Mouse (Mus musculus) brain, adult 2 months (tissue): ENCODE measurements around the gene Ltc4s.

Source experiments
- DNase-seq: peaks from one replicate; pipeline ENCODE4 v3.0.0; 2011; ENCODE audit warnings: low read depth, low spot score

Gene Ltc4s

GRCm38 (mm10) chr11:50248473-50249171 is 10.2 kb upstream of the Ltc4s start:
- no peak for DNase-seq

DNA sequence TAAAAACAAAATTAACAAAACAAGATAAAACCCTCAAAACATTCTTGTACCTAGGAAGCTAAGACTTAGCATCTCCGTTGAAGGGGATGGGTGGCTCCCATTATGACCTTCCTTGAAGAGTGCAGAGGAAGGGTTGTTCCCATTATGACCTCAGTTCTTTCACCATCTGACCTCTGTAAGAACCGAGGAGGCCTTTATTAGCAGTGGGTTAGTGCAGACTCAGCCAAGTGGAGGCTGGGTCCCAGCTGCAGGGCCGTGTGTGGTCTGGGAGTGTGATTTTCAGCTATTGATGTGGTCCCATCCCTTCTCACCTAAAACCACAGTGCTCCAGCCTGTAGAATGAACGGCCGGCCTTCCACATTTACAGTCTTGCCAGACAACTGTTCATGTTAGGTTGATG is 6.9 kb upstream of the Ltc4s start:
- no peak for DNase-seq

DNA sequence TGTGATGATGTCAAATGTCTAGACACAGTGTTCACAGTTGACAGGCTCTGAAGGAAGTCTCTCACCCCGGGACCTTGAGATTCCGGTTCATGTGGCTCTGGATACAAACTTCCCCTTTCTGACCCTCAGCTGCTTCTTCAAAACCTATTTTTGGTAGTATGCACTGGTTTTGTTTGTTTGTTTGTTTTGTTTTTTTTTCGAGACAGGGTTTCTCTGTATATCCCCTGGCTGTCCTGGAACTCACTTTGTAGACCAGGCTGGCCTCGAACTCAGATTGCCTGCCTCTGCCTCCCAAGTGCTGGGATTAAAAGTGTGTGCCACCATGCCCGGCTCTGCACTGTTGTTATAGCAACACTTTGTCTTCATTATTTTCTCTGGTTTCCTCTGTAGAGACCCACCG is 5.5 kb upstream of the Ltc4s start:
- no peak for DNase-seq

DNA sequence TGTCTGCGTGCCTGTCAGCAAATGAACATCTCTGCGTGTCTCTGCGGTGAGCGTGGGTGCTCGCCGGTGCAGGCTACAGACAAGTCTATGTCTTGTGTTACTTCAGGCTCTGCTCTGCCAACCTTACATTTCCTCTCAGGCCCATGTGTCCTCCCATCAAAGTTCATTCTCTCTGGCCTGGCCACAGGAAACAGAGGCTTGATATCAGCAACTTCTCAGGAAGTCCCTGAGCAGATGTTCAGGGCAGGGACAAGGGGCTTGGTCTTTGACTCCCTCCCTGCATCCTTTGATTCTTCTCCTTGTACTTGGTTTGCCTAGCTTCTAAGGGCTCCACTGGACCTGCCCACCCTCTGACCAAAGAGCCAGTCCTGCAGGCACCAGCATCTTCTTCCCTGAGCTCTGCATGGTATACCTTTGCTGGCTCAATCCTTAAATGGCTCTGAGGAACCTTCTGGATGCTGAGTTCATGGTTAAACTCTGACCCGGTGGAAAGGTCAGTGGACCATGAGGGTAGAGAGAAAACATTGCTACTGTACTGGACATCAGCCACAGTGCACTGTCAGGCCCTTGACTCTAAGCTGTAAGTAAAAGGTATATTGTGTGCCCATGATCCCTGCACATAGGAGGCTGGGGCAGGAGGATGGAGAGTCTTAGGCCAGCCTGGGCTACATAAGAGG is 2.0 kb upstream of the Ltc4s start:
- DNase-seq = no peak

GRCm38 (mm10) chr11:50238821-50239791 is 690 bp upstream of the Ltc4s start:
- DNase-seq = no peak

DNA sequence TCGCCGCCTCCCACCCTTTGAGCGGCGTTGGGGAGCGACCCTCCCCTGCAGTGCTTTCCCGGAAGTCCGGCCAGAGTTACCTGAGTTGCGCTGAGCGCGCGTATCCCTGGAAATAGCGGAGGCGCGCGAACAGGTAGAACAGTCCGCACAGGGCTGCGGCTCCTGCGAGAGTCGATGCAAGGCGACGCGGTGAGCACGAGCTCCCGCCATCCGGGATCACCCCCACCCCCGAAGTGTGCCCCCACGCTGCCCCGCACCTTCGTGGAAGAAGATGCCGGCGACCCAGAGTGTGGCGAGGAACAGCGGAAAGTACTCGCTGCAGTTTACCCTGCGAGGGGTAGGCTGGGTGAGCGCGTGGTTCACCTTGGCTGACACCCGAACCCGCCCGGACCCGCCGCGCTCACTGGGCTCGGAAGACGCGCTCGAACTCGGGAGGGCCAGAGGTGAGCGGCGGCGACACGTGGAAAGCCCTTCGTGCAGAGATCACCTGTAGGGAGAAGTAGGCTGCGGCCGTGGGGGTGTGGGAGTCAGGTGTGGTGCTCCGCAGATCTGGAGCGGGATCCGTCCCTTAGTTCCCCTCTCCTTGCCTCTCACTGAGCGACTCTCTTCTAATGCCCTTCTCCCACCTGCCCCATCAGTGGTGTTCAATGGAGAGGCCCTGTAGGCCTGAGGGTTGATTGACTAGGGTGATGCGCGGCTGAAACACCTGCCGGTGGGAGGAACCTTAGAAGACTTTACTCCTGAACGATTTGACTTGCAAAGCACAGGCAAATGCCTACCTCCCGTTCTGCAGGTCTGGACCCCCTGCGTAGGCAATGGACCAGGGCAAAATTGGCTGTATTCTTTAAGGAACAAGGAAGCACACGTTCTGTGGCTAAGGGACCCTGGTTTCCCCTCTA is 1.2 kb downstream of the Ltc4s start:
- no peak for DNase-seq

DNA sequence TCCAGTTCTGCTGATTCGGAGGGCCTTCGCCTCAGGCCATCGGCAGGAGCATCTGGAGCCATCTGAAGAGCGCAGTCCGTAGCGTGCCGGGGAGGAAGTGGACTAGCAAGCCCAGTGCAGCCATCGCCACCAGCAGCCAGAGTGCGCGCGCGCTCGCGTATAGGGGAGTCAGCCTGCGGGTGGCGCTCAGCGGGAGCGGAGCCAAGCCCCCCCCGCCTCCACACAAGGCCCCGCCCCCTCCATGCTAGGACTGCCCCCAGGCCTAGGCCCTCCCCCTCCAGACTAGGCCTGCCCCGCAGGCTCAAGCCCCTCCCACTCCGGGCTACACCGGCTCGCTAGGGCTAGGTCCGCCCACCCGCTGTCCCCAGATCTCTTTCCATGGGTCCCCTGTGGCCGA is 1.9 kb downstream of the Ltc4s start:
- DNase-seq = peak; percentile 95

DNA sequence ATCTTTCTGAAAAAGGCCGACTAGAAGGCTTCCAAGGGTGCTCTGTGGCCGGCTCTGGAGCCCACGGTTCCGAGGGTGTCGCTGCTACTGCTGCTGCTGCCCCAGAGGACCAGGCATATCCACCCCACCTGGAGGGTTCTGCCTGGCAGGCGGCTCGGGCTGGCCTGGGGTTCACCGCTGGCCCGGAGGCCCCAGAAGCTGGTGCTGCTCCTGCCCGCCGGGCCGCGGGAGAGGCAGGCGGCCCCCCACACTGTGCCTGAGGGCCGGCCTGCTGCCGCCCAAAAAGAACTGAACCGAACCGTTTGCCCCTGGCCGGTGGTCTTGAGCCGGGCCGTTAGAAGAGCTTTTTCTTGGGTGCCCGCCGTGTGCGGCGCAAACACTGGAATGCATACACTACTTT is 3.8 kb downstream of the Ltc4s start:
- DNase-seq = no peak

- DNase-seq = no peak
These were observed 4.4 kb downstream of the Ltc4s start for GRCm38 (mm10) chr11:50233993-50234392.

DNA sequence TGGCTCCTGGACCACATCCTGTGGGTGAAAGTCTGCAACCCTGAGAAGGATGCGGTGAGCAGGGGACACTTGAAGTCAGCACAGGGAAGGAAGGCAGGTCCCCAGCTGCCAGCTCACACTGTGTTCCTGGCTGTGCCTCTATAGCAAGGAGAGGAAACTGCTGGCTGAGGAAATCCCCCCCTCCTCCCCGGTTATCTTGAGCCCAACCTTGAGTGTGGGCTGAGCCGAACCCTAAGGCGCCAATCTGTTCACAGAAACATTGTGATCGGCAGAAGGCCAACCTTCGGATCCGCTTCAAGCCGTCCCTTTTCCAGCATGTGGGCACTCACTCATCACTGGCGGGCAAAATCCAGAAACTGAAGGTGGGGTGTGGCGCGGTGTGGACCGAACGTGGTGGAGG is 5.4 kb downstream of the Ltc4s start:
- peak; percentile 82 for DNase-seq

- peak; percentile 92 for DNase-seq
These were observed 7.0 kb downstream of the Ltc4s start for GRCm38 (mm10) chr11:50231411-50231810.

GRCm38 (mm10) chr11:50230481-50231304 is 7.7 kb downstream of the Ltc4s start:
- no peak for DNase-seq

DNA sequence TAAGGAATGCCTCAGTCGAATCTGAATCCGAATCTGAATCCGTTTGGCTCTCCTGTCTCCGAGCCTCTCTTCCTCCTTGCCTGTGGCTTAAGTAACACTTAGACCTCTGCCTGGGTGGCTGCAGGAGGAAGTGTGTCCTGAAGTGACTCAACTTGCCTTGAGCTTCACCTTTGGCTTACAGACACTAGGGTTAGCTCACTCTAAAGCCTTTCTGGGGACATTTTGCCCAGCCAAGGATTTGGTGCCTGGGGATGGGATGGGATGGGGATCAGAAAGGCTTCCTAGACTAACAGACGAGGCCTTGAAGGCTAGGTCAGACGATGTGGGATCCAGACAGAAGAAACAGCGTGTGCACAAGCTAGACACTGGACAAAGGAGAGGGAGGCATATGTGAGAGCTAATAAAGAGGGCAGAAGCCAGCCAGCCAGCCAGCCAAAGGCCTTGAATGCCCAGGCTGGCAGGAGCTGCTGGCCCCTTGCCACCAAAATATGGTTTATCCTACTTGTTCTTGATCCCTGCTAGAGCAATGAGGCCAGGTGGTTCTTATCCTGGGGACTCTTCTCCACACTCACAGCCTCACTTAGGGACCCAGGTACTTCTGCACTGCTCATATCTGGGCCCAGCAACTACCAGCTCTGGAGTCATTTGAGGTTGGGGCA is 9.0 kb downstream of the Ltc4s start:
- DNase-seq = peak; percentile 95

DNA sequence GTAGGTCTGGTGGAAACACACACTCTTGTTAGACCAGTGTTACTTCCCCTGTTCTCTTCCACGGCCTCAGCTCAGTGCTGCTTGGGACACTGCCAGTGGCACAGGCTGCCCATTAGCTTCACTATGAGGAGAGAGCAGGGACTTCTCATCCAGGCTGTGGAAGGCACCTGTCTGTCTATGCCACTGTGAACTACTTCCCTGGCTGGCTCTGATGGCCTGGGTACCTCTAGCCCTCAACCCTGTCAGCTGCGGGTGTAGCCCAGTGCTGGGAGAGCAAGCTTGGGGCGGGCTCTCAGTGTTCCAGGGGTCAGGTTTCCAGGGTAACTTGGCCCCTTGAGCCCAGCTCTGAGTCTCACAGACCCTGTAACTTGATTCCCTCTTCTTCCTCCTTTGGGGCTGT is 9.6 kb downstream of the Ltc4s start:
- DNase-seq = peak; percentile 77

DNA sequence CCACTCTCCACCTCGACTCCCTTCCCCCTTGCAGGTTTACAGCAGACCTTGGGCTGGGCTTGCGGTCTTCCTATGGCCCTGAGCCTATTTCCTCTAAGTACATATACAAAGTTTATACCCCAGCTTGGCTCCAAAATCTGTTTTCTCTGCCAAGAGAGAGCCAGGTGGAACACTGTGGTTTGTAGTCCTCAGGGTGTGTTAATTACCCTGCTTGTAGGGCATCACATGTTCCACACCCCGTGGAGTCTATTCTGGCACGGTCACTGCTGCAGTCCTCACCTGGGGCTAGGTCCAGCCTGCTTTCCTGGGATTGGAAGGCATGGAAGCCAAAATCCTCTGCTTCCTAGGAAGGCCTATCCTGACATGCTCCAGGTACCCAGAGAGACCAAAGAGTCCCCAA is 10.7 kb downstream of the Ltc4s start:
- peak; percentile 87 for DNase-seq

- DNase-seq = no peak
These were observed 11.2 kb downstream of the Ltc4s start for GRCm38 (mm10) chr11:50227226-50227625.

DNA sequence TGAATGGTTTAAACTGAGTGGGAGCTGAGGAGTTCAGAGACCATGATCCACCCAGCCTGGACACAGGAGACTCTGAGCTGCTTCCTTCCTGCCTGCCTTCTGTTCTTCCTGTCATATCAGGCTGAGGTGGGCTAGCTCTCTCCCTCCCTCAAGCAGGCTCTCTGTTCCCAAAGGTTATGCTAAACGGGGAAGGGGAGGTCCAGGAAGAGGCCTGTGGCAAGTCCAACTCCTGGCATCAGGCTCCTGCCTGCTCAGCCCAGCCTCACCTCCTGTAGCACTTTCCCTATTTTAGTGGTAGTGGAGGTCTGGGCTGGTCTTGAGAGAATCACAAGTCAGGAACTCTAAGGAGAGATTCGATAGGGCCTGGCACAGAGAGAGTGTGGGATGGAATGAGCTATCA is 12.0 kb downstream of the Ltc4s start:
- DNase-seq = no peak

DNA sequence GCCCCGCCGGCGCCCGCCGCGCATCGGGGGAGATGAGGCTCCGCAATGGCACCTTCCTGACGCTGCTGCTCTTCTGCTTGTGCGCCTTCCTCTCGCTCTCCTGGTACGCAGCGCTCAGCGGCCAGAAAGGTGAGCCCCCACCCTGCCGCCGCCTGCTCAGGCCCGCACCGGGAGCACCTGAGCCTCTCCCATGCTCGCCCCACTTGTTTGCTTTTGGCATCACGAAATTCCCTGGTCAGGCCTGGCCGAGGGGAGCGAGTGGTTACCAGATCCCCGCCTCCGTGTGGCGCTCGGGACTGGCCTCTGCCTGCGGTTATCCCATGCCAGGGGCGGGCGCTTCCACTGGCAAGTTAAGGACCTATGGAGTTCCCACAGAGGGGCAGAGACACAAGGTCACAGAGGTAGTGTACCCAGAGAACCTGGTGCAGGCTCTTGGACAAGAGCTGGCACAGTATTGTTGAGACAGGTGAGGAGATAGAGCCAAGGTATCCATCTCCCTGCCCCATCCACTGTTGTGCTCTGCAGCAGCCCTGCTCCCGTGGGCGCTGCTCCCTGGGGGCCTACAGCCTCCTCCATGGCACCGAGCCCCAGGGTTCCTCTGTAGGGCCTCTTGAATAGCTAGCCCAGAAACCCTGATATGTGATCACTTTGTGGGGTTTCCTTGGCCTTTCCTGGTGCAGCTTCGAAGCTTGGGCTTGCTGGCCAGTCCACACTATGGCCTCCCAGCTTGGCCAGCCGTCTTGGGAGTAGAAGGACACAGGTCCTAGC is 12.6 kb downstream of the Ltc4s start:
- DNase-seq = peak; percentile 61
